Mouse (Mus musculus) heart, postnatal 14 days (tissue): ENCODE results near the gene Hykk. TPM values are rescaled to one million over a fixed set of nuclear protein-coding genes. Genes with fewer than 3 reads are reported as not detected.
"Not testable (repeated sequence)": the region's sequence is repeated elsewhere in the genome, so short reads cannot be mapped to it uniquely, and the experiment has no call there.

Experiments used
- DNase-seq, 2 experiments: peaks; one replicate each; pipeline ENCODE4 v3.0.0; 2021 to 2022
- intact Hi-C: fragments of 180-260 bp; cut with DNase I; formaldehyde crosslinking; loops from one replicate; pipeline ENCODE4 v1.15.1; 2025
- long read RNA-seq, 2 experiments: library from polyadenylated mRNA; stranded (forward); transcript quantifications; one replicate each; pipeline ENCODE4 v2.0.0; 2021
- total RNA-seq, 2 experiments: library from RNA; stranded (reverse); gene quantifications; 2 replicates each; pipeline ENCODE4 v1.2.3; 2021

Hykk gene
- total RNA-seq = 1 to 10 TPM; 1.2 to 1.7 TPM
- long read RNA-seq, experiment 1 = 0 reads
- long read RNA-seq, experiment 2, full-length matches to known transcripts = 1 of 1 reads
- long read RNA-seq, experiment 2, partial matches to known transcripts = 0 of 1 reads
- long read RNA-seq, experiment 2, other reads (novel, unspliced or antisense) = 0 of 1 reads

DNA sequence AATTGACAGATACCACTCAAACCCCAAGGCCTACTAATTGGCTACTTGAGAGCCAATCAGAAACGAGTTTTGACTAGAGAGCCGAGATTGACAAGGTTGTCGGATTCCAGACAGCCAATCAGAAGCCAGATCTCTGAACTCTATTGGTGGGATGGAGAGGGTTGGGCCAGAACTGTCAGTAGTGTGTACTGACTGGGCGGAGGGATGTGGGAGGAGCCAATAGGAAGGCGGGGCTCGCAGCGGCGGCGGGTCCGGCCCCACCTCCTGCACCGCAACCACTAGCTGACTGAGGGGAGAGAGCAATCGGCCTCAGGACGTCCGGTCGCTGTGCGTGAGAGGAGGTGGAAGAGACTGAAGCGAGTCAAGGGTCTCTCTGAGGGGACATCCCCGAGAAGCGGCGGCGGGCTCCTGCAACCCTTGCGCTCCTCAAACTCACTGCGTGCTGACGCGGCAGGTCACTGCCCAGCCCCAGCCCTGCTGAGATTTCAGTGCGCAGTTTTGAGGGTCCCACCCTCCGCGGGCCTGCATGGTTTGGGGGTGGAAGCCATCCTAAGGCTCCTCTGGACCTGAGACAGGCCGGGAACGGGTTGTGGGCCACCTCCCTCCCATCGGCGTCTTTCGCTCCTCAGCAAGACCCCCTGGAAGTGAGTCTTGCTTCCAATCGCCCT, at the start of gene Hykk:
Hykk (plus strand) TSS at position 274 of the 668 bp plus-strand sequence.
- DNase-seq = peak; percentile 83 to 88
- intact Hi-C loops = no loop called here

DNA sequence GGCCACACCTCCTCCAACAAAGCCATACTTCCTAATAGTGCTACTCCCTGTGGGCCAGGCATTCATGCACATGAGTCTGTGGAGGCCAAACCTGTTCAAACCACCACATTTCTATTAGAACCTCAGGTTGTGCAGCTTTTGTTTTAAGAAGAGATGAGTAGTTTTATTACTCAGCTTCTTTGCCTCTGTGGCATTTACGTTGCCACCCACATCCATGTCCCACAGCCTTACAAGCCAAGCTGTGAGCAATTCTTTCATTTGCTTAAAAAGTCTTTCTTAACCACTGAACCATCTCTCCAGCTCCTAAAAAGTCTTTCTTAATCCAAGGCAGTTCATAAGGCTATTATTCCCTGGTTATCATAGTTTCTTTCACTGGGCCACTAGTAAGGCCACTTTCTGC, 38.3 kb upstream of the Hykk start:
- intact Hi-C loops = no loop called here
- DNase-seq = no peak

DNA sequence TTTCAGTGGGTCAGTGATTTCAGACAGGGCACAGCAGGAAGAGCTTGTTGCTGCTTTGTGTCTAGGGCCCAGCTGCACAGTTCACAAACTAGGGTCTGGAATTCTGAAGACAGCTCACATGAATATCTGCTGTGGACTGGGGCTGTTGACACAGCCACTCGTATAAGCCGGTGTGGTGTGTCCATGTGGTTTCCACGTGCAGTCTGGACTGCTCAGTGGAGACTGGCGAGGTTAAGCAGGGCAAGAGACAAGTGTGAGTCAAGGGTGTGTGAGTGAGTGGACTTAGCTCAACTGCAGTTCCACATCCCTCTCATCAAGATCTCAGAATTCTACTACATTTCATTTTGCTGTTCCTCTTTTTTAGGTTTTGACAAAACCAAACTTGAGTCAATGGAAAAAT, 25.0 kb upstream of the Hykk start:
- intact Hi-C loops = no loop called here

DNA sequence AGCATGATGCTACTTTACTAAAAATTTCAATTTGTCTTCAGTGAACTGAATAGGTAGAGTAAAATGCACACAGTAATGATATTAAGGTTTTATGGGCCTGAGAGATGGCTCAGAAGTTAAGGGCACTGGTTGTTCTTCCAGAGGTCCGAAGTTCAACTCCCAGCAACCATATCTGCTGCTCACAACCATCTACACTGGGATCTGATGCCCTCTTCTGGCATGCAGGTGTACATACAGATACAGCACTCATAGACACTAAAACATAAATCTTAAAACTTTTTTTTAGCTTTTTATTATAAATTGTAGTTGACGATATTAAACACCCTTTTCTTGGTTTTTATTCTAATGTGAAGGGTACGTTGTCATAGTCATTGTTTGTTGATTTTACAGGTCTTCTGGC, 20.0 kb upstream of the Hykk start:
- intact Hi-C loops = no loop called here
- no peak for DNase-seq

More for the DNA sequence above, 25.0 kb upstream of the Hykk start:
- no peak for DNase-seq

DNA sequence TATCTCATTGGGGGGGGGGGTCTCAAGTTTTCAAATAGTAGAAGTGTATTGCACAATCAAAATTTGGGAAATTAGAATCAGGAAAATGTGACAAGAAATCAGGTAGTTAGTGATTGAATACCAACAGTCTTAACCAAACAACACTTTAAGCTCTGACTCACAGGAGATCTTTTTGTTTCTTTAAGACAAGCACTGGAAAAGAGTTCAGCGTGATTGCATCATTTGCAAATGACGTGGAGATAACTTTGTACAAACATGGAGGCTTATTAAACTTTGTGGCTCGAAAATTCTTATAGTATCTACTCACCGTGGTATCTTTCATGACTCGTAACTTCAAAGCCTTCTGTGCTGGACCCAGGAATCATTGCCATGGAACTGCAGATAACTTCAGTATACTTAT, 7.6 kb upstream of the Hykk start:
- intact Hi-C loops = no loop called here
- DNase-seq = no peak

DNA sequence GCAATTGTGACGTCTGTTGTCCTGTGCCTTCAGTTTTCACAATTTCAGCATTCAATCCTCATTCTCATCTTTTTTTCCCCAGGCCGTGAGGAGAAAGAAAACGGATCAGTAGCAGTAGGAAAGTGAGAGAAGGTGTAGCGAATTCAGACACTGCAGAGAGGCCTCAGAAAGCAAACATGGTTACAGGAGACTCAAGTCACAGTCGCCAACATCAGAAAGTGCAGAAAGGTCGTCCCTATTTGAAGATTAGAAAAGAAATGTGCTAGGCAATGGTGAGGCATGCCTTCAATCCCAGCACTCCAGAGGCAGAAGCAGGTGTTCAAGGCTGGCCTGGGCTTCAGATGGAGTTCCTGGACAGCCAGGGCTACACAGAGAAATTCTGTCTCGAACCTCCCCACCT, 1.5 kb upstream of the Hykk start:
- no peak for DNase-seq
- intact Hi-C loops = no loop called here

DNA sequence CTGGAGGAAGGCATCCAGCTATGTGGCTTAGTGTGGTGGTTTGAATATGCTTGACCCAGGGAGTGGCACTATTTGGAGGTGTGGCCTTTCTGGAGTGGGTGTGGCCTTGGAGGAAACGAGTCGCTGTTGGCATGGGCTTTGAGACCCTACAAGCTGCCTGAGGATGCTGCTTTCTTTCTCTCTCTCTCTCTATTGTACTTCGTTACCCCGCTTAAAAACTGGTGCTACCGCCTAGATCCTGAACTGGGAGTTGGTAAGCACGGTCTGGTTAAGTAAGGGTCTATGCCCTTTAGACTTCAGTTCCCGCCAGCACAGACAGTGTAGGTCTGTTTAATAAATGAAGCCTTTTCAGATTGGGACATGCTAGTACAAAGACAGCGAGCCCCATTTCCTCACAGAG, 682 bp upstream of the Hykk start:
- intact Hi-C loops = no loop called here
- DNase-seq = no peak

DNA sequence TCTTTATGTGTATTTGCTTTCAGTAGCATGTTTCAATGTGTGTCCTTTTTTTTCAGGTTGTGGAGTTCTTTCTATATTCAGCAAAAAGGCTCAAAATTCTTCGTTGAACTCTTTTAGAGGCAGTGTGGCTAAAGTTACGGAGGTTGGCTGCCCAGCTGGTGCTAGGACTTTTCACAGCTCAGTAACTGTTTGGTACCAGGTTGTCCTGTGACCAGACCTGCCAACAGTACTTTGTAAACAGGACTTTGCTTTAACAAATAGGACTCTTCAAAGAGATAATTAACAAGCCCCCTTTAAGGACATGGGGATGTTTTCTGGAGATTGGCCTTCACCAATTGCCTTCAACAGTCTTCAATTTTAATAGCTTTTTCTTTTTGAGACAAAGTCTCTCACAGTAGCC, 1.1 kb downstream of the Hykk start:
- DNase-seq = no peak
- intact Hi-C loops = no loop called here

DNA sequence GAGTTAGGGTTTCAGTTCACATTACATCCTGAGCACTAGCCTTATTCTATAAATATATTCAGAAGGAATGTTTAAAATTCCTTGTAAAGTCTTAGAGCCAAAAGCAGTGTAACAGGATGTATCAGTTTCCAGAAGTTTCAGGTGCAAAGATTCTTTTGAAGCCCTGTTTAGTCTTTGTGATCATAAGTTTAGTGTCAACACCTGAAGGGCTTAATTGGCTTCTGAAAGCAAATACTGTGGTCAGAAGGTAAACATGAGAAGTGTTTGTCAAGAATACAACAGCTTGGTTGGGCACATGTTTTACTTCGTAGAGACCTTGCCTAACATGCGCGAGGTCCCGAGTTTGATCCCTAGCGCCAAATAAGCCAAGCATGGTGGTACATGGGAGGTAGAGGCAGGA, 1.7 kb downstream of the Hykk start:
- no peak for DNase-seq
- intact Hi-C loops = no loop called here

DNA sequence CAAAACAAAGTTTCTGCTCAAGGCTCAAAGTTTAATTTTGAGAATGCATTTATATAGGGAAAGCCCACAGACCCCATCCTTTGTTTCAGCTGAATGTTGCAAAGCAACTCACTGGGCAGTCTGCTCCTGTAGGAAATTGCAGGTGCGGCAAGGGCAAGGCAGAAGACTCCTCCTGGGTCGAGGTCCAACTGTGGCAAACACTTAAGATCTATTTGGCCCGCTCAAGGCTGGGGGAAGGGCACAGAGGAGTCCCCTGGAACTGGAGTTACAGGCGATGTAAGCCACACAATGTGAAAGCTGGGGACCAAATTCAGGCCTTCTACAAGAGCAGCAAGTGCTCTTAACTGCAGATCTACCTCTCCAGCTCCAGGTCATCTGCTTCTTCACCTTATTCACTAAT, 2.9 kb downstream of the Hykk start:
- intact Hi-C loops = no loop called here

DNA sequence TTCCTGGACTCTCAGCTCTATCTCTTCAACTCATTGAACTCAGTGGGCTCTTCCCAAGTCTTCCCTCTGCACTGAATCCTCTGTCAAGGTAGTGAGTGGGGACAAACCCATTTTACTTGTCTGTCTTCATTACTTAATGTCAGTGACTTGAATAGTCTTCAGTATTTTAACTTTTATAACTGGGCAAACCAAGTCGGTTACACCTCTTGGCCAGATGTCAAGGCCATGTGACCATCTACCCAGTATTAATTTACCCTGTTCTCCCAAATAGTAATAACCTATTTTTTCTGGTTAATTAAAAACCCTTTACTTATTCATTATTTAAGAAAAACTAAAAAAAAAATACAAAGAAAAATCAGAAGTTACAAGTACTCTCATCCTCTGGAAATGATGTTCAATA, 13.7 kb downstream of the Hykk start:
- no peak for DNase-seq

More for the DNA sequence above, 2.9 kb downstream of the Hykk start:
- no peak for DNase-seq

DNA sequence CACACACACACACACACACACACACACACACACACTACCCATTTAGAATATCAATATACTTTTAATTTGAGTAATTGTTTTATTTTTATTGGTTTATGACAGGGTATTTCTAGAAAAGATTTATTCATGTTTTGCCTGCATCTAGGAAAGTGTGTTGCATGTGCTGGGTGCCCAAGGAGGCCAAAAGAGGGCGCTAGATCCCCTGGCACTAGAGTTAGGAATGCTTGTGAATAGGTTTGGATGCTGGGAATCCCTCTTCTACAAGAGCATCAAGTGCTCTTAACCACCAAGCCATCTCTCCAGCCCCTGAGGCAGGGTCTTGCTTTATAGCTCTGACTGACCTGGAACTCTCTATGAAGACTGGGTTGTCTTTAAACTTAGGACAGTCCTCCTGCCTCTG, 14.7 kb downstream of the Hykk start:
- DNase-seq = no peak
- intact Hi-C loops = no loop called here

More for the DNA sequence above, 13.7 kb downstream of the Hykk start:
- intact Hi-C loops = no loop called here

DNA sequence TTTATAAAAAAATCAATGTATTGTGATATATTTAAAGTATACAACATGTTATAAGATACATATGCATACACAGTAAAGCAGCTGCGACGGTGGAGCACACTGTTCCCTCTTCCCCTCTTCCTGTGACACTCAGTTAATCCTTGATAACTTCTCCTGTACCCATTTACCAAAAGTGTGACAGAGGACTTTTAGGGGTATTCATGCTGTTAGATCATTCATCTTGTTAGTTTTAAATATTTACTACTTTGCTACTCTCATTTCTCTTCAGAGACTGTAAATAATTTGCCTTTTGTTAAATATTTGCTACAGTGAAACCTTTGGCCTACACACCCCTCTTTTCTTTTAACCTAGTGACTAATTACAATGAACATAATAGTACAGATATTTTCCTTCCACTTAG, 15.3 kb downstream of the Hykk start:
- no peak for DNase-seq
- intact Hi-C loops = no loop called here

DNA sequence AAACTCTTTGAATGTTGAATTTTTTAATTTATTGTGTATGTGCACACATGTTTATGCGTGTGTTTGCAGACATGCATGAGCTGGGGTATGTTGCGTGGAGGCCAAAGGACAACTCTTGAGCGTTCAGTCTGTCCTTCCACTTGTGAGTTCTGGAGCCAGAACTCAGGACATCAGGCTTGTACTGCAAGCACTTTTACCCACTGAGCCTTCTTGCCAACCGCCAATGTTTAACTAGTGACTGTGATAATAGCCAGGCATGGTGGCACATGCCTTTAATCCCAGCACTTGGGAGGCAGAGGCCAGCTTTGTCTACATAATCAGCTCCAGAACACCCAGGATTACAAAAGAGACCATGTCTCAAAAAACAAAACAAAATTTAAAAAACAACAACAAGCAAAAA, 25.0 kb downstream of the Hykk start:
- DNase-seq = no peak
- intact Hi-C loops = no loop called here

DNA sequence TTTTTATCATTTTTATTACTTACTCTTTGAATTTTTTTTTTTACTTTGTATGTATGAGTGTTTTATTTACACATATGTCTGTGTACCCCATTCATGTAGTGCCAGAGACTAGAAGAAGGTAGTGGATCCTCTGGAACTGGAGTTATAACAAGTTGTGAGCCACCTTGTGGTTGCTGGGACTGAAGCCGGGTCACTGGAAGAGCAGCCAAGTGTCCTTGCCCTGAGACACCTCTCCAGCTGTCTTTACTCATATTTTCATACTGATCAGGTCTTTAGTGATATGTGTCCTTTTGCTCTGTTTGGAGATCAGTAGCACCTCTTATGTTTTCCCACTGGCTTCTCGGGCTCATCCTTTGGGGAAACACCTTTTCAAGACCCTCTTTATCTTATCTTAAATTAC, 27.4 kb downstream of the Hykk start:
- DNase-seq = no peak
- intact Hi-C loops = no loop called here

DNA sequence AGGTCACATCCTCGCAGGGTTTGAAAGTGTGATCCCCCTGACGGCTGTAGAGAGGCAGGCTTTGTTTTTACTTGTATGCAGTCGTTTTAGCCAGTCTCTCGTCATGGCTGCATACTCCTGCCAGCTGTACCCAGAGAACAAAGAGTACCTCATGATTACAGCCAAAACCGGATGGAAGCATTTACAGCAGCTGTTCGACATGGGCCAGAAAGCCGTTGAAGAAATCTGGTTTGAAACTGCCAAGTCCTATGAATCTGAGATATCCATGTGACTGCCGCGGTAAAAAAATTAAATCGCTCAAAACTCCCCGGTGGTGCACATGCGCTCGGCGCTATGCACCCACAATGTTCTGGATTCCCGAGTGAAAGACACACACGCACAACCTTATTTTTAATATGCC, 29.2 kb downstream of the Hykk start:
- intact Hi-C loops = no loop called here
- no peak for DNase-seq

DNA sequence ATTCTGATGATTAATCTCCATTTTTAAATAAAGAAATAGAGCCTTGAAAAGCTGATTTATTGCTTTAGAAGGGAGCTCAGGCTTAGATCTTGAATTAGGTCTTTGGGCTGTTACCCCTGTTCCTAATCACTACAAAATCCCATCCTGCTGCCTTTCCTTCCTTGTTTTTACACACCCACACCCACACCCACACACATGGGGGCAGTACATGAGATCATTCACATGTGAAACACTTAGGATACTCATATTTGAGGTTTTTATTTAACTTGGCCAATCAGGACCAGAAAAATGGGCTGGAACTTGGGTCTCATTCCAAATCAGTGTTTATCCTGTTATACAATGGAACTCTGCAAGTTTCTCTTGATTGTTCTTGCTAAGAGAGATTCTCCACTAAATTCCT, 32.4 kb downstream of the Hykk start:
- intact Hi-C loops = no loop called here
- no peak for DNase-seq

DNA sequence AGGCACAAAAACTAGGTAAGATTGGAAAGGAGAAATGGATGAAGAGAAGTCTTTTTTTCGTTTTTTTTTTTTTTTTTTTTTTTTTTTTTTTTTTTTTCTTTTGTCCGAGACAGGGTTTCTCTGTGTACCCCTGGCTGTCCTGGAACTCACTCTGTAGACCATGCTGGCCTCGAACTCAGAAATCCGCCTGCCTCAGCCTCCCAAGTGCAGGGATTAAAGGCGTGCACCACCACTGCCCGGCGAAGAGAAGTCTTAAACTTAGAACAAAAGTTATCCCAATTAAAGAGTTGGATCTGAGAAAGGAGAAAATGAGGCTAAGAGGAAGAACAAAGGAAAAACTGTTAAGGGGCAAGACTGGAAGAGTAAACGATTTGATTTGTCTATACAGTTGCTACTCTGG, 33.1 kb downstream of the Hykk start:
- intact Hi-C loops = loop anchor here (5.0 to 10.0 kb wide), 2 partner anchors 88 to 215 kb away; partner anchors contain the start of genes Ireb2 and Wdr61
- DNase-seq = not testable (repeated sequence)

DNA sequence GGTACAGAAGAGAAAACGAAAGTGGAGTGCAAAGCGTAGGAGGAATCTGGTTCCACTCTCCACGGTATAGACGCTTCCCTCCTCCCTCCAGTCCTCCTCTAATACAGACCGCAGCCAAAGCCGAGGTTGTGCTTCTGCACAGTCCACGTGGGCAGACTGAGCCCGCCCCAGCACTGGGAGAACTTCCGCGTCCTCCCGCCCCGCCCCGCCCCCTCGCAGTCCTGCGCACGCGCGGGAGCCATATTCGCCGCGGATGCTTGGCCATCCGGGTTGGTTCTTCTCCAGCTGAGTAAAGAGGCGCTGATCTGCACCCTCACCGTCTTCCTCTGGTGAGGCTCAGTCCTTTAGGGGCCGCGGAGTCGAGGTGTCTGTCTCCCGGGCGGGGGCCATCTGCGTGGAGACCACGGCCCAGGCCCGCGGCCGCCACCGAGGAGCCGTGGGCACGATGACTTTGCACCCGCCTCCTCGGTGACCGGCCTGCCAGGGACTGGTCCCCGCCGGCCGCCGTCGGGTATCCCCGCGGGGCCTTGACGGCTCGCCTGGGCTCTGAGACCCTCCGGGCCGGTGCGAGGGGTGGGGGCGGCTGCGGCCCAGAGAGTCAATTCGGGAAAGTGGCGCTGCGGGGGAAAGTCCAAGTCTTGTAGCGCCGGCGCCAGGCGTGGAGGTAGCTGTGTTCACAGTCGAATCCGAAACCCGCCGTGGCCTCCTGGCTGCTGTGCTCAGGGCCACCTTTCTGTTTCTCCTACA, 33.7 kb downstream of the Hykk start, which contains the start of the genes Psma4 and AY074887:
Psma4 (plus strand) TSS at position 216 of the 747 bp plus-strand sequence.
AY074887 (minus strand) TSS at position 424 of the 747 bp plus-strand sequence.
- intact Hi-C loops = loop anchor here (5.0 to 10.0 kb wide), 2 partner anchors 88 to 216 kb away; partner anchors contain the start of genes Ireb2 and Wdr61

DNA sequence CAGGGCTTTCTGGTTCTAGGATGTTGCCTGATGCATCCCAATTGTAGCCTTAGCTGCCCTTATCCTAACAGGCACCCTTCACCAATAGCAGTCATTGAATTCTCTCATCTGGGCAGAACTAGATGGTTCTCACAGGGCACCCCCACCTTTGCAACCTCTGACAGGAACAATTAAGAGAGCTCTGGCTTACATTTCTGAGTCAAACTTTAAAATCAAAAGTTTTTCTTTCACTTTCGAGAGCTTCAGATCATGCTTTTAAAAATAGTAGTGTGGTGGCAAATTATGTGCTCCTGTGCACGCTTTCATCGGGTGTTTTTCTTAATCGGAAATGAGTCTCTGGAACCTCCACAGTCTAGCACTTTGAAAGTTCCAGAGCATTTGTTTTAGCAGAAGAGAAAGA, 44.0 kb downstream of the Hykk start:
- intact Hi-C loops = no loop called here
- no peak for DNase-seq

More for the DNA sequence above, 33.7 kb downstream of the Hykk start, which contains the start of the genes Psma4 and AY074887:
- peak; percentile 94 to 95 for DNase-seq

DNA sequence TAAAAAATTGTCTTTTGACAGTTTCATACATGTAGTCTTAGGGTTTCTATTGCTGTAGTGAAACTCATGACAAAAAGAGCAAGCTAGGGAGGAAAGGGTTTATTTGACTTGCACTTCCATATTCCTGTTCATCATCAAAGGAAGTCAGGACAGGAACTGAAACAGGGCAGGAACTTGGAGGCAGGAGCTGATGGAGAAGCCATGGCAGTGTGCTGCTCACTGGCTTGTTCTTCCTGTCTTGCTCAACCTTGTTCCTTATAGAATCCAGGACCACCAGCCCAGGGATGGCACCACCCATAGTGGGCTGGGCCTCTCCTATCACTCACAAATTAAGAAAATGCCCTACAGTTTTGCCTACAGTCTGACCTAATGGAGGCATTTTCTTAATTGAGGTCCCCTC, 46.6 kb downstream of the Hykk start:
- DNase-seq = no peak
- intact Hi-C loops = no loop called here
